Mouse (Mus musculus) MEL-GATA-1-ER (cell line): ENCODE measurements around the gene Dennd2a.

Source experiments
- DNase-seq: peaks from one replicate; pipeline ENCODE4 v3.0.0-alpha.2; 2012; ENCODE audit warnings: low read depth; ENCODE audit errors: extremely low read depth

Dennd2a gene

DNA sequence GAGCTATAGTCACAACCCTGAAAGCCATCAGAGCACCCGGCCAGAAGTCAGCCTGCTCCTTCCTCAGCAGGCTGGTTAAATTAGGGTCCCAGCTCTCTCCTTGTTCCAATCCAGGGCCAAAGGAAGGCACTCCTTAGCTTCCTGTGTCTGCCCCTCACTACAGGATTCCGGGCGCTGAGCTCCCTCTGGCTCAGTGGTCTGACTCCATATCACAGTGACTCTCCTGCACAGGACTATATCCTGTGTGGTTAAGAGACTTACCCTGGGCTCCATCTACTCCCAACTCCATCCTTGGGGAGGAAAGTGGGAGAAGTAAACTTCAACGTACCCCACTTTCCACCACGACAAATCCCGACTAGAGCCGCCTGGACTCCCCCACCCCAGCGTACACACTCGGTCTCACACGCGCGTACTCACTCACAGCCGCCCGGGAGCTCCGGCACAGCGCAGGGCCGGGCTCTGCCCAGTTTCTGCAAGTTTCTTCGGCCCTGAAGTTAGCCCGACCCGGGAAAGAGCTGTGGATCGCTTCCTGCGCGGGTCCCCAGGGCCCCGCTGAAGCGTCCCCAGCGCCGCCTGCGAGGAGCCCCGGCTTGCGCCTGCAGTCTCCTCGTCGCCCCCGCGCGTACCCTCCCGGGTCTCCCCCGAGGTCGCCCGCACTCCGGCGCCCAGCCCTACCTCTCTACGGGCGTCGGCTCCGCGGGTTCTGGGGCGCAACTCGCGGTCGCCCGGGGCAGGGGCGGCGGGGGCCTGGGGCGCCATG is 587 bp downstream of the Dennd2a start:
- no peak for DNase-seq

GRCm38 (mm10) chr6:39555648-39555945 is 2.1 kb downstream of the Dennd2a start:
- no peak for DNase-seq

DNA sequence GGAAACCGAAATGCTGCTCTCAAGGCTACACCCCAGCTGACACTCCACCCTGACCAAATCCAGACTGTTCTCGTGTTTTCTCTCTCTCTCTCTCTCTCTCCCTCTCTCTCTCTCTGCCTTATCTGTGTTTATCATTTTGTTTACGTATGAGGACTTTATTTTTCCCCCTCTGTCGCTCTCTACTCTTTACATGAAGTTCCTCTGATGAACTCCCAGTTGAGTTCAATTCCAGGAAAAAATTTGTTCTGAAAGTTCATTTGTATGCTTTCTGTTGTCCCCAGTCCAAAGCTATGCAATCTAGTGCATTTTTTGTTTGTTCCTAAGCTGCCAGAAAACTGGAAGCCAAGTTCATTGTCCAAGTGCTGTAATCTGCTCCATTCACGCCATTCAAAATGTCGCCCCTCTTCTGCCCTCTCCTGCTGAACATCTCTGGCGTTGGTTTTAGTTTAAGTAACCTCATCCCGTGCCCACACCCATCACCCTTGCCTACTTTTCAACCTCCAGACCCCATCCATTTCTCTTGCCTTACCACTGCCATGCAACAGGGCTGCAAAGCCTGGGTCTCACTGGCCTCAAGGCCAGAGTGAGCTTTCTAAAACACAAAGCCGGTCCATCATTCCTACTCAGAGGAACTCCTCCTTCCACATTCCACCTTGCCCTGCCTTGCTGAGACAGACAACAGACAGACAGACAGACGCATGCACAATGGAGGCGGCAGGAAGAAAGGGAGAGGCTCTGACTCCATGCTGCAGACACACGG is 2.6 kb downstream of the Dennd2a start:
- DNase-seq = no peak

DNA sequence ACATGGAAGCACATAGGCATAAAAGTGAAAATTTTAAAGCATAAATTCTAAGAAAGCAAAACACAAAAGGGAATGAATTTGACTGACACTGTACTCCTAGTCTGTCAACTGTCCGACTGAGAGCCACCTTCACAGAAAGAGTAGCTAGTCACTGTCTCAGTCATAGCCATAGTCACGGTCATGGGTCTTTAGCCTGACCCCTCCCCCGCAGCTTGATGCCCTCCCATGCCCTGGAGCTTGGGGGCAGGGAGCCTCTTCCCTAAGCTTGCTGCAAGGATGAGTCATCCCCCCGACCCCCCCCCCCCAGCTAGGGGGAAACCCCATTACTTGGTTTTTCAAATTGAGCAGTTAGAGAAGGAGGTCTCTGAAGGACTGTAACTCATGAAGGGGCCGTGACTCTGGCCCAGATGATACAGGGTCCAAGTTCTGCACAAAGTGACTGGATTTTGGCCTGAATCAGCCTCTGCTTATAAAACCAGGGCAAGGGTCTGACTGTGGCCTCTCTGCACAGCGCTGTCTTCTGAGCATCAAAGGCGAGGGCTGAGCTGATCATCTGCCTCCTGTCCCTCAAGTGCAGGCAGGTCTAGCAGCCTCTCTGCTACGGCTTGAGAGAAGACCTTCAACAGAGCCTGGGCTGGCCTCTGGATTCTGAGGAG is 5.6 kb downstream of the Dennd2a start:
- DNase-seq = no peak

GRCm38 (mm10) chr6:39548030-39548429 is 9.6 kb downstream of the Dennd2a start:
- DNase-seq = no peak

- no peak for DNase-seq
Measured at GRCm38 (mm10) chr6:39545474-39545873, 12.2 kb downstream of the Dennd2a start.

GRCm38 (mm10) chr6:39543769-39544420 is 13.8 kb downstream of the Dennd2a start:
- no peak for DNase-seq

GRCm38 (mm10) chr6:39542631-39543597 is 14.8 kb downstream of the Dennd2a start:
- DNase-seq = no peak

DNA sequence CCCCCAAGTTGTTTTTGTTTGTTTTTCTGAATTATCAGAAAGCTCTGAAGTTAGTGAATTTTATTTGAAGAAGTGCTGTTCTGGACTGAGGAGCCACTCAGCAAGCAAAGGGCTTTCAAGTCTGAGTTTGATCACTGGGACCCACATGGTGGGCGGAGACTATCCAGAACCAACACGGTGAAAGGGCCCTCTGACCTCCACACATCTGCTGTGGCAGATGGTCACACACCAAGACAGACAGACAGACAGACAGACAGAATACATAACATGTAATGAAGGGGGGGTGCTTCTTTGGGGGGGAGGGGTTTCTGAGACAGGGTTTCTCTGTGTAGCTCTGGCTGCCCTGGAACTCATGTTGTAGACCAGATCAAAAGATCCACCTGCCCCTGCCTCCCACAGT is 17.1 kb downstream of the Dennd2a start:
- no peak for DNase-seq

GRCm38 (mm10) chr6:39539679-39540155 is 17.9 kb downstream of the Dennd2a start:
- no peak for DNase-seq

DNA sequence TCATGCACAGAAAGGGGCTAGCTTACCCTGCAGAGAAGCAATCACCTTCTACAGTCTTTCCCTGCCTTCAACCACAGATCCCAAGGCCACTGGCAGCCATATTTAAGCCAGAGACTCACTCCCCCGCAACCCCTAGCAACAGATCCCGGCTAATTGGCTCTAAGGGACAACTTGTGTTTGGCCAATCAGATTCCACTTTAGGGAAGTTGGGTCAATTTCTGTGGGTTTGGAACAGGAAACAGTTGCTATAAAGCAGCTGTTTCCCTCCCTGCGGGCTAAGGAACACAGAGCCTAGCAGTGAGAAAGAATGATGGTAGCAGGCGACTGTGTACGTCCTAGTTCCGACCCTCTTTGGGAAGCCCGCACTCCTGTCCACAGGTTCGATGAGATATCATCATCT is 19.4 kb downstream of the Dennd2a start:
- DNase-seq = no peak

DNA sequence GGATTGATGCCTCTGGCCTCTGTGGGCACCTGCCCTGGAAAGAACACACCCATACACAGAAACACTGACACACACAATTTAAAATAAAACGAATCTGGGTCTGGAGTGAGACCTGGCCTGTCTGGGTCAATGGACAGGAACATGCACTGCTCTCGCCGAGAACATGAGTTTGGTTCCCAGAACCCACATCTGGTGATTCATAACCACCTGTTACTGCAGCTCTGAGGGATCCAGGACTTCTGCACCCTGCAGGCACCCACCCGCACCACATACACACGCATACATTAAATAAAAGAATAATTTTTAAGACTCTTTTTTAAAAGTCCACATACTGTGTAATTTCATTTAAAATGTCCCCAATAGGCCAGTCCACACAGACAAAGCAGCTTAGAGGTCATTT is 20.4 kb downstream of the Dennd2a start:
- no peak for DNase-seq

GRCm38 (mm10) chr6:39536621-39537020 is 21.0 kb downstream of the Dennd2a start:
- no peak for DNase-seq

DNA sequence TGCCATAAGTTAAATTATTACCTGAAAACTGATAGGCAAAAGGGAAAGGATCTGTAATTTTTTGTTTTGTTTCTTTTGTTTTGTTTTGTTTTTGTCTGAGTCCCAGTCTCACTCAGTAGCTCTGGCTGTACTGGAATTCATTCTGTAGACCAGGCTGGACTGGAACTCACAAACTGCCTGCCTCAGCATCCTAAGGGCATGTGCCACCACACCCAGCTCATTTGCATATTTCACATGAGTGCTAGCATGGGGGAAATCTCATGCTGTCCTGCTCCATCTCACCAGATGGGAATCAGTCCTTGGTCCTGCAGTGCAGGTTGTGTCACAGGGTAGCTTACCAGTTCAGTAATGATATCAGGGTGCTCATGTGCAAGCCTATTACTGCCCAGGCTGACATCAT is 22.7 kb downstream of the Dennd2a start:
- no peak for DNase-seq

DNA sequence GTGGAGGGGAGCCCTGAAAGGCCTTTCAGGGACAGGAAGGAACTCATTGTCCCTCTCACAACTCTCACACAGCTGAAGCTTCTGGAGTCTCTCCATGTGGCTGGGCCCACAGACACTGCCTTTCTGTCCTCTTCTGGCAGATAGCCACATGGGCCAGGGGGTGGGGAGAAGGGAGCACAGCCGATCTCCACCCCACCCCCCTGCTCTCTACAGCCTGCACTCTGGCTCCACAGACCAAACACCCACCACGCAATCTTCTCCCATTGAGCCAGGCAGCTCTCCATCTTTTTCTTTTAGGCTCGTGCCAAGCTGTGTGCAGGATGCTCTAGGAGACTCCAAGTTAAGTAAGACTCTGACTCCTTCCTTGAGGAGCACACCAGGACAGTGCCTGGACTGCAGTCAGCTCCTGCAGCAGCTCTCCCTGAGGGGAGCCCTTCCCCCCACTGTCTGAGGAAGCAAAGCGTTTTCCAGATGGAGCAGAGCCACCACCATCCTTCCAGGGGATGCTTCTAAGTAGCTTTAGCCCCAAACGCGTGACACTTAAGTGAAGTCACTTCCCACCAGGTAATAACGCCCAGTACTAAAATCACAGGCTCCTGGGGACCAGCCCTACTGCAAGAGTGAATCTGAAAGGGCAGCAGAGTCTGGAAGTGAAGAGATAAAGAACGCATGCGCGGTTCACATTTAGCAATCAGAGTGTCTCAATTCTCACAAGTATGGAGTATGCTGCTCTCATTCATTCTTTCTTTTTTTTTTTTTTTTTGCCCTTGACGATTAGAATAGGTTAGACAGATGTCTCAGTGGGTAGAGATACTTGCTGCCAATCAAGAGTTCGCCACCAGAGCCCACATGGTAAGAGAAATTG is 28.8 kb downstream of the Dennd2a start:
- no peak for DNase-seq

DNA sequence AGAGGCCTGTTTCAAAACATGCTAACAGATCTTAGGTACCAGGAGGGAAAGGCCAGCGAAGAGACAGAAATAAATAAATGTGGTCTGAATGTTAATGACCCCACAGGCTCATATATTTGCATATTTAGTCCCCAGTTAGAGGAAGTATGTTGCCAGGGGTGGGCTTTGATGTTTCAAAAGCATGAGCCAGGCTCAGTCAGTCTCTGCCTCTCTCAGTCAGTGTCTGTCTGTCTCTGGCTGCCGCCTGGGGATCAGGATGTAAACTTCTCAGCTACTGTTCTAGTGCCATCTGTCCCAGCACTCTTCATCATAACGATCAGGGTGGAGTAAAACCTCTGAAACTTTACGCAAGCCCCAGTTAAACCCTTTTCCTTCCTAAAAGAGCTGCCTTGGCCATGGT is 29.9 kb downstream of the Dennd2a start:
- no peak for DNase-seq

GRCm38 (mm10) chr6:39527337-39527784 is 30.3 kb downstream of the Dennd2a start:
- DNase-seq = no peak

DNA sequence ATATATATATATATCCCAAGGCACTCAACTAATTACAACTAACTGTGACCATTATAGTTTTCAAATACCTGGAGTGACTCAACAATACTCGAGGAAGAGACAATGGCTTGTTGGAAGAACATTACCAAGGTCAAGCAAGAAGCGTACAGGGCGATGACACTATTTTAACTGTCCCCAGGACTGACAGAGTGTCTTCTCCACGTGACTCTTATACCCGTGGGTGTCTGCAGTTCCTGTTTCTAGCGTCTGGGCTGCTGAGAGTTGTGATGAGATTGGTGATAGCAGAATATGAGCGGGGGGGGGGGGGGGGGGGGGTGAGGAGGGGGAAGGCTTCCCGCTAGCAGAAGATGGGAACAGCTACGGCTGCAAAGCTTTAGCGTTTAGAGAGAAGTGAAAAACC is 30.9 kb downstream of the Dennd2a start:
- no peak for DNase-seq

DNA sequence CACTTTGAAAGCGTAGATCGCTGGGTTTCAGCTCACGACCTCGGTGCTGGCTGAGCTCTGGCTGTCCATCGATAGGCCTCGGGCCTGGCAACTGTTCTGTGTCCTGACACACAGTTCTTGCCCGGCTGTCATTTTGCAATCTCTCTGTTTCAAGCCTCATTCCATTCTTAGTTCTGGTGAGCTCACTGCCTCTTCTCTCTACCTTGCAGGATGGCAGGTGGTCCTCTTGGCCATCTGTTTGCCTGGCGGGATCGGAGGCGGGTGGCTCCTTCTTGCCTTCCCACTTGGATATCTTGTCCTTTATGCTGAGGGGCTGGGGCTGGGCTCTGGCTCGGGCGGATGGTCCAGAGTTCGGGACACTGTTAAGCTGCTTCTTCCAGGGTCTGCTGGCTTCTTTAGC is 34.5 kb downstream of the Dennd2a start:
- no peak for DNase-seq

DNA sequence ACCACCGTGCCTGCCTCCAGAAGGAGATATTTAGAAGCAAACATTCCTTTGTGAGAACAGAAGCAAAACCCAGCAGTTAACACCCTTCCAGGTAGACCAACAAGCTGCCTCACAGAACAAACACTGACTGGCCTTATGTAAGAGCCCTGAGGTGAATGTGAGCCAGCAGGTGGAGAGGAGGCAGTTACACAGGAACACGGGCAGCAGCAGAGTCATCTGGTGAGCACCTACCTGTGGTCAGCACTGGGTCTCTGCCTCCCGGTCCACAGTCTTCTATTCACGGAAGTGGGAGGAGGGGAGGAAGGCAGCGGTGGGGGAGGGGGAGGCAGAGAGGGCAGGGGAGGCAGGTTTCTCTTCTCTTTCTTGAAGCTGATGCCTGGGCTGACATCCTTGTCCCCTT is 35.2 kb downstream of the Dennd2a start:
- DNase-seq = no peak
